Mouse (Mus musculus) thymus, postnatal 14 days (tissue): ENCODE data around the gene Cog1.
"Not testable (repeated sequence)": the region's sequence is repeated elsewhere in the genome, so short reads cannot be mapped to it uniquely, and the experiment has no call there.

Source experiments
- DNase-seq: peaks from one replicate; pipeline ENCODE4 v3.0.0; 2021

Gene Cog1

GRCm38 (mm10) chr11:113633398-113633797 lies 15.6 kb upstream of the Cog1 start:
- DNase-seq = no peak

DNA sequence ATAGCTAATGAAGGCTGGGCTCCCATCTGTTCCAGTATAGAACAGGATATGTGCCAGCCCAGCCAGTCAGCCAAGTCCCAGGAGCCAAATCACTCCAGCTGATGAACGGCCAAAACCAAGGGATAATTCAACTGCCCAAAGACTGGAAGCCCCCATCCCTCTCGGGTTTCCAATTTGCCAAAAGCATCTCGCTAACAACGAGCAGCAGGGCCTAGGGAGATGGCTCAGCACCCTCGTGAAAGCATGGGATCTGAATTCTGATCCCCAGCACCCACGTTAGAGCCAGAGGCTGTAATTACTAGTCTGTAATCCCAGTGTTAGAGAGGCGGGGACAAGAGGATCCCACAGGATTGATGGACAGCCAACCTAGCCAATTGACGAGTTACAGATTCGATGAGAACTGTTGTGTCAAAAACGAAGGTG lies 14.3 kb upstream of the Cog1 start:
- DNase-seq = no peak

- no peak for DNase-seq
Measured at GRCm38 (mm10) chr11:113638680-113639079, 10.3 kb upstream of the Cog1 start.

GRCm38 (mm10) chr11:113645181-113645580 lies 3.8 kb upstream of the Cog1 start:
- DNase-seq = no peak

GRCm38 (mm10) chr11:113648152-113648551 lies 817 bp upstream of the Cog1 start:
- peak; percentile 91 for DNase-seq

GRCm38 (mm10) chr11:113649353-113650210 lies 613 bp downstream of the Cog1 start, which contains the start of gene Slc39a11:
TSS of gene Slc39a11 (minus strand) at chr11:113650079.
- peak; percentile 84 for DNase-seq

DNA sequence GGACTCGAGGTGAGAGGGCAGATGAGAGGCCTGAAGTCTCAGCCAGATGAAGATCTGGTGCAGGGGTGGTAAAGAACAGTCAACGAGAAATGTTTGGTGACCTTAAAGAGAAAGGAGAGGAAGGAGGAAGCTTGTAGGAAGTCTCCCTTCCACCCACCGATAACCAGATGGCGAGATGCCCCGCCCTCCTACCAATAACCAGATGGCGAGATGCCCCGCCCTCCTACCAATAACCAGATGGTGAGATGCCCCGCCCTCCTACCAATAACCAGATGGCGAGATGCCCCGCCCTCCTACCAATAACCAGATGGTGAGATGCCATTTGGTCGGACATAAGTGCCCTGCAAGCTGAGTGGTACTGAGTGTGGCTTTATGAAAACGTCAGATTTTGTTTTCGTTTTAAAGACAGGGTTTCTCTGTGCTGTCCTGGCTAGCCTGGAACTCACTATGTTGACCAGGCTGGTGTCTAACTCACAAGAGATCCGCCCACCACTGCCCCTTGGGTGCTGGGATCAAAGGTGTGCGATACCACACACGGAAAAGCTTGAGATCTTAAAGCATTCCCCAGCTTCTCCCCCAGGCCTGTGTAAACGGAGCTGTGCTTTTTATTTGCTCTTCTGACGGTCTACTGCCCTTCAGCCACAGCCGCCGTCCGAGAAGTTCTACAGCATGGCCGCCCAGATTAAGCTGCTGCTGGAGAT lies 2.4 kb downstream of the Cog1 start:
- no peak for DNase-seq

DNA sequence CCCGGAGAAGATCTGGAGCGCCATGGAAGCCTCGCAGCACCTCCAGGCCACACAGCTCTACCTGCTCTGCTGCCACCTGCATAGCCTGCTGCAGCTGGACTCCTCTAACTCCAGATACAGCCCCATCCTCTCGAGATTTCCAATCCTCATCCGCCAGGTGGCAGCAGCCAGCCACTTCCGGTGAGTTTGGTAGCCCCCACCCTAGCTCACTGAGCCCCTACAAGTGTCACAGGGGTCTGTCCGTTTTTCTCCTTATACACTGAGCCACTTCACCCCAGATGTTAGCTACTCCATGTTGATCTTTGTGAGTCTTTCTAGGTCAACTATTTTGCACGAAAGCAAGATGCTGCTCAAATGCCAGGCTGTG lies 2.9 kb downstream of the Cog1 start:
- DNase-seq = peak; percentile 60

GRCm38 (mm10) chr11:113652516-113652915 lies 3.5 kb downstream of the Cog1 start:
- DNase-seq = no peak

DNA sequence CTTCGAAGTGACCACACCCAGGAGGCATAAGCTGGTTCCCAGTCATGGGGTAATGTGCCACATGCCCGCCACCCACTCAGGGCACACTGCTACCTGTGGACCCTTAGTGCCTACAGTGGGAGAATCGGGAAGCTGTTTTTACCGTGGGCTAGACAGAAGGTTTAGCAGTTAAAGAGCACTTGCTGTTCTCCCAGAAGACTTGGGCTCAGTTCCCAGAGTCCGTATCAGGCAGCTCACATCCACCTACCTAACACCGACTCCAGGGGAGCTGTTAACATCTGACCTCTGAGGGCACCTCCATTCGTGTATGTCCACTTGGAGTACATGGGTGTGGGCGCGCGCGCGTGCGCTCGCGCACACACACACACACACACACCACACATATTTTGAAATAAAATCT lies 5.1 kb downstream of the Cog1 start:
- no peak for DNase-seq

- no peak for DNase-seq
Measured at GRCm38 (mm10) chr11:113654561-113655270, 5.7 kb downstream of the Cog1 start.

DNA sequence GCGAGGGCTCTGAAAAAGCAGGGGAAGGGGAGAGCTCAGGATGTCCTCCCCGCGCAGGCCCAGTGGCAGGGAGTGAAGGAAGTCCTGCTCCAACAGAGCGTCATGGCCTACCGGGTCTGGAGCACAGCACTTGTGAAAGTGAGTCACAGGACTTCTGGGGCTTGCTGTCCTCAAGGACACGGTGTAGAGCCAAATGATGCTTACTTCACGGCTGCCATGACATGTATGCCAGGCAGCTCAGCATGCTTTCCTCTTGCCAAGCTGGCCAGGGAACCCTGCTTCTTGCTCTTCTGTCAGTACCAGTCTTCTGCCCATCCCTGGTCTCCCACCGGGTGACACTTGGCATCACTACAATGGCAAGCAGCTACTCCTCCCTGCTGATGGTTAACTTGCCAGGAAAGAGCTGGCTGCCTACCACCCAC lies 7.6 kb downstream of the Cog1 start:
- DNase-seq = no peak

- no peak for DNase-seq
Measured at GRCm38 (mm10) chr11:113657221-113657620, 8.3 kb downstream of the Cog1 start.

GRCm38 (mm10) chr11:113658319-113658718 lies 9.3 kb downstream of the Cog1 start:
- DNase-seq = no peak

- DNase-seq = no peak
Measured at GRCm38 (mm10) chr11:113658763-113659162, 9.8 kb downstream of the Cog1 start.

DNA sequence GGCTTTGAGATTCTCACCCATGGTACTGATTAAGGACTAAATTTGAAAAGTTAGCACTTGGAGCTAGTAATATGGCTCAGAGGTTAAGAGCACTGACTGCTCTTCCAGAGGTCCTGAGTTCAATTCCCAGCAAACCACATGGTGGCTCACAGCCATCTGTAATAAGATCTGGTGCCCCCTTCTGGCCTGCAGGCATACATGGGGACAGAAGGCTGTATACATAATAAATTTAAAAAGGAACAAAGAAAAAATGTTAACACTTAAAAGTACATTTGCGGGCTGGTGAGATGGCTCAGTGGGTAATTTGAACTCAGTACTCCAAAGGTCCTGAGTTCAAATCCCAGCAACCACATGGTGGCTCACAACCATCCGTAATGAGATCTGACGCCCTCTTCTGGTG lies 11.2 kb downstream of the Cog1 start:
- DNase-seq = not testable (repeated sequence)

DNA sequence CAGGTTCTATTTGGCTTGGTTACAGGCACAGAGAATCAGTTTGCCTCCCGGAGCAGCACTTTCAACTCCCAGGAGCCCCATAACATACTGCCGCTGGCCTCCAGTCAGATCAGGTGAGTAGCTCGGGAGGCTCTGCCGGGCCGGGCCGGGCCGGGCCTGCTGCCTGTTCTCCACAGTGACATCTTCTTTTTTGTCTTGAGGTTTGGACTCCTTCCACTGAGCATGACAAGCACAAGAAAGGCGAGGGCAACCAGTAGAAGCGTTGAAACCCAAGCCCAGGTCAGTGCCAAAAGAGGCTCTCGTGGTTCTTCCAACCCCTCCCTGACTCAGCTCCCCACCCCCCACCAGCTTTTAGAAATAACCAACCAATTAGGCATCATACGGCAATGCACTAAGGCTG lies 12.0 kb downstream of the Cog1 start:
- no peak for DNase-seq

- DNase-seq = no peak
Measured at GRCm38 (mm10) chr11:113661835-113662351, 12.9 kb downstream of the Cog1 start.

GRCm38 (mm10) chr11:113664279-113664678 lies 15.3 kb downstream of the Cog1 start:
- DNase-seq = no peak

DNA sequence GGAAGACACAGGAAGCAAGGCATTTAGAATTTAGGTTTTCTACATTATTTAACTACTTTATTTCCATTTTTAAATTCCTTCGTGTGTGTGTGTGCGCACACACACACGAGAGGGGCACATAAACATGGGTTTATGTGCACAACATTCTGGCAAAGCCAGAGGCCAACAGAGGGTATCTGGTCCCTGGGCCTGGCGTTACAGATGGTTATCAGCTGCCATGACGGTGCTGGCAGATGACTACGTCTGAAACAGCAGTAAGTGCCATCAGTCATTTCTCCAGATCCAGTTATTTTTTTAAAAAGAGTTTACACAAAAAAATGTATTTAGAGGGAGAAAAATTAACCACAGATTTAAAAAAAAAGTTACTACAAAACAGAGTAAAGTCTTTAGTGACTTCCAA lies 17.2 kb downstream of the Cog1 start:
- DNase-seq = no peak

GRCm38 (mm10) chr11:113666648-113667047 lies 17.7 kb downstream of the Cog1 start:
- DNase-seq = peak; percentile 61

- no peak for DNase-seq
Measured at GRCm38 (mm10) chr11:113667122-113667521, 18.2 kb downstream of the Cog1 start.

DNA sequence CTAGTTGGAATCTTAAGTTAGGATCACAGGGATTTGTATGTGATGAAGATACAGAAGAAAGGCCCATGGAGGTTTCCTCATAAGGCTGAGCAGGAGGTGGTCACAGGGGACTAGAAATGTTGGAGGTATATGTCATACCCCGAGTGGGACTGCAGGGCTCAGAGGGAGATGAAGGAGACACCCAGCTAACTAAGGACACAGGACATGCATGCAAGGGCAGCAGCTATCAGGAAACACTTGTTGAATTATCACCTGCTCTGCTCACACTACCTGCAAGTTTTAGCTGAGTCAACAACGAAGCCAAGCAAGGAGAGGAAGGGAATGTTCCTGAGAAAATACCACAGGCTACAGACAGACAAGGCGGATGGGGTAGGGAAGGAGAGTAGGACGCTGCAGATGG lies 18.7 kb downstream of the Cog1 start:
- DNase-seq = no peak
